Mouse (Mus musculus) midbrain, embryonic 14.5 days (tissue): ENCODE measurements around the gene Stub1. TPM values are rescaled to one million over a fixed set of nuclear protein-coding genes. Genes with fewer than 3 reads are reported as not detected.
A peak's percentile ranks its signal among the peaks of the same experiment; 100 is the strongest.

ENCODE experiments used
- ATAC-seq: fragments of 200-750 bp; cut with Nextera tagmentation; 2 replicates; pipeline ENCODE4 v1.8.0; 2017; ENCODE audit warnings: moderate number of reproducible peaks, moderate library complexity; ENCODE audit not compliant: low FRiP score, low TSS enrichment
- DNase-seq: peaks from one replicate; pipeline ENCODE4 v3.0.0-alpha.2; 2015
- H3K27ac ChIP-seq: fragments of 300-500 bp; sonication (generic); replicated peaks from 2 replicates; pipeline ENCODE4 v1.5.1; 2014; ENCODE audit warnings: mild to moderate bottlenecking, low read depth, low read length, moderate library complexity
- H3K27me3 ChIP-seq: fragments of 300-500 bp; sonication (generic); 2 replicates; pipeline ENCODE4 v1.6.1; 2014; ENCODE audit warnings: low read length, control low read depth, mixed read lengths; ENCODE audit not compliant: control insufficient read depth, insufficient read depth
- H3K36me3 ChIP-seq: fragments of 300-500 bp; sonication (generic); 2 replicates; pipeline ENCODE4 v1.6.1; 2014; ENCODE audit warnings: low read length, control low read depth; ENCODE audit not compliant: control insufficient read depth, insufficient read depth
- H3K4me1 ChIP-seq: fragments of 300-500 bp; sonication (generic); 2 replicates; pipeline ENCODE4 v1.6.1; 2014; ENCODE audit warnings: mild to moderate bottlenecking, antibody characterized with exemption, low read length, control low read depth; ENCODE audit not compliant: control insufficient read depth, insufficient read depth
- H3K4me2 ChIP-seq: fragments of 300-500 bp; sonication (generic); 2 replicates; pipeline ENCODE4 v1.6.1; 2014; ENCODE audit warnings: mild to moderate bottlenecking, low read length, moderate library complexity
- H3K4me3 ChIP-seq: fragments of 300-500 bp; sonication (generic); replicated peaks from 2 replicates; pipeline ENCODE4 v1.5.1; 2014; ENCODE audit warnings: low read depth, low read length
- H3K9ac ChIP-seq: fragments of 300-500 bp; sonication (generic); replicated peaks from 2 replicates; pipeline ENCODE4 v1.6.1; 2014; ENCODE audit warnings: mild to moderate bottlenecking, low read length, moderate library complexity
- H3K9me3 ChIP-seq: fragments of 300-500 bp; sonication (generic); 2 replicates; pipeline ENCODE4 v1.6.1; 2016; ENCODE audit warnings: low read length, control low read depth, mixed read lengths; ENCODE audit not compliant: control insufficient read depth
- WGBS: fragments of 180-500 bp; shearing (Covaris S2); extraction: QIAGEN DNeasy Blood & Tissue Kit; methylation state at CpG from one replicate; pipeline ENCODE4 v1.1.7; 2014; 5-methylcytosine and 5-hydroxymethylcytosine counted together
- polyA plus RNA-seq: library from polyadenylated mRNA; unstranded; fragments of >200 nt; fragmentation: Nextera tagmentation; extraction: Ambion mirVana; gene quantifications from 2 replicates; pipeline ENCODE4 v1.2.1, GENCODE M21; 2014

Stub1 gene
- polyA plus RNA-seq, 1 experiment from 2014 or later = 310 TPM

DNA sequence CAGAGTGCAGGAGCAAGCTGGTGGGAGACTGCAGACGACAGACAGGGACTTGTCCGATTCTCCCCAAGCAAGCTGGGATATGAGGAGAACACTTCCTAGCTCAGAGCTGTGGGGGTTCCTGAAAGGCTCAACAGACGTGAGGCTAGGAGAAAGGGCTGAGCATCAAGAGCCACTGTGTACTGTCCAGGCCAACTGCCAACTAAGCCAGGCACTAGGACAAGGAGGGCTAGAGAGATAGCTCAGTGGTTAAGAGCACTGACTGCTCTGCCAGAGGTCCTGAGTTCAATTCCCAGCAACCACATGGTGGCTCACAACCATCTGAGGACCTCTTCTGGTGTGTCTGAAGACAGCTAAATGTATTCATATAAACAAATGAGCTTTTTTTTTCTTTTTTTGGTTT, 9.3 kb upstream of the Stub1 start:
- DNase-seq (no peak), ATAC-seq (no peak)
- Histone ChIP-seq H3K9me3 (no peaks in the 10 kb centered on the region), H3K27me3 (no peaks in the 10 kb centered on the region), H3K27ac (no peak overlapping the region), H3K9ac (no peak overlapping the region), H3K4me3 (no peak overlapping the region), H3K4me1 (peaks cover 20% of the 10 kb centered on the region), H3K36me3 (peaks cover 55% of the 10 kb centered on the region), H3K4me2 (no peak overlapping the region)
- 87% methylated on average over 3 of the region's 3 CpGs for WGBS

DNA sequence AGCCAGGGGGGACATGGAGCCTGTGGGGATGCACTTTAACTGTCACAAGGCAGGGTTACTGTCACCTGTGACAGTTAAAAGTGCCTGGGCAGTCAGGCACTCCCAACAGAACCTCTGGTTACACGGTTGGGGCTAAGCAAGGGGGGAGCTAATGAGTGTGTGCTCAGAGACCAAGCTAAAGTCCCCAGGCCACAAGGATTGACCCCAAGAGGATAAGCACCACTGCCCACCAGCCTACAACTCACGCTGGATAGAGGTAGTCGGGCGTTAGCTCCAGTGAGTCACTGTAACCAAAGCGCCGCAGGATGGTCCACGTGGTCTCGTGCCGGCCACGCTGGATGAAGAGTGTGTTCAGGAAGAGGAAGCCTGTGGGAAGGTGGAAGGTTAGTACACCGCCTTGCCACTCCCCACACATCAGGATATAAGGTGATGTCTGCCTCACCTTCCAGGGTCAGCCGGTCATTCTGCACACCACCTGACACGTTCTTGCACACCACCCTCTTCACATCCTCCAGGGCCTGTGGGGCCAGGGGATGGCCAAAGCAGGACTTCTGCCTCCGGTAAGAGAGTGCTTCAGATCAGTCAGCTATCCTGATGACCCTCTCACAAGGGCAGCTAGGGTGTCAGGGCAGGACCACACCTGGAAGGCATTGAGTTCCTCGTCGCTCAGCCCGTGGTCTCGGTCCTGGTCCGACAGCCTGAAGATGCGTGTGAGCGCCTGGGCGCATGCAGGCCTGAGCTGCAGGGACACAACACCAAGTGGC, 8.1 kb upstream of the Stub1 start, which contains the start of gene Gm20683:
TSS of gene Gm20683 (minus strand) at position 647 of the 764 bp plus-strand sequence.
- 95% methylated on average over 22 of the region's 22 CpGs for WGBS
- Histone ChIP-seq H3K36me3 (peaks cover 50% of the 10 kb centered on the region), H3K4me1 (peaks cover 32% of the 10 kb centered on the region), H3K27ac (no peak within 1 kb of the TSS), H3K4me3 (no peak within 1 kb of the TSS), H3K9ac (no peak within 1 kb of the TSS), H3K27me3 (no peaks in the 10 kb centered on the region), H3K9me3 (no peaks in the 10 kb centered on the region), H3K4me2 (no peak within 1 kb of the TSS)
- DNase-seq (no peak), ATAC-seq (no peak)

DNA sequence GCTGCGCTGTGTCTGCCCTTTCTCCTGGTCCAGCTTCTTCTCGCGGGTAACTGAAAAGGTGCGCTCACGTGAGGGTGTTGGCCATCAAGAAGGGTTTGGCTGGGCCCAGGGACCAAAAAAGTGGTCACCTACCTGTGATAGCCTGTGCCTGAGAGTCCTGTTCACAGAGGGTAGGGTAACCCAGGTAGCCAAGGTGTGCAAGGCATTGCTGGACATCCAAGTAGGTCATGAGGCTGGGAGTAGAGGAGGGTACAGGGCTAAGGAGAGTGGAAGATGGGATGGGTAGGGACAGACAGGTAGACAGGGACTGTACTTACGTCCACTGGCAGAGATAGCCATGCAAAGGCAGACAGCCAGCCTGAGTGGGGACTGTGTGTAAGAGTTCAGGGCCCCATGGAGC, 7.3 kb upstream of the Stub1 start:
- Histone ChIP-seq H3K4me2 (no peak overlapping the region), H3K36me3 (peaks cover 47% of the 10 kb centered on the region), H3K9ac (no peak overlapping the region), H3K9me3 (no peaks in the 10 kb centered on the region), H3K27ac (no peak overlapping the region), H3K27me3 (no peaks in the 10 kb centered on the region), H3K4me1 (peaks cover 40% of the 10 kb centered on the region), H3K4me3 (no peak overlapping the region)
- DNase-seq (no peak), ATAC-seq (no peak)
- WGBS = 97% methylated on average over 6 of the region's 6 CpGs

DNA sequence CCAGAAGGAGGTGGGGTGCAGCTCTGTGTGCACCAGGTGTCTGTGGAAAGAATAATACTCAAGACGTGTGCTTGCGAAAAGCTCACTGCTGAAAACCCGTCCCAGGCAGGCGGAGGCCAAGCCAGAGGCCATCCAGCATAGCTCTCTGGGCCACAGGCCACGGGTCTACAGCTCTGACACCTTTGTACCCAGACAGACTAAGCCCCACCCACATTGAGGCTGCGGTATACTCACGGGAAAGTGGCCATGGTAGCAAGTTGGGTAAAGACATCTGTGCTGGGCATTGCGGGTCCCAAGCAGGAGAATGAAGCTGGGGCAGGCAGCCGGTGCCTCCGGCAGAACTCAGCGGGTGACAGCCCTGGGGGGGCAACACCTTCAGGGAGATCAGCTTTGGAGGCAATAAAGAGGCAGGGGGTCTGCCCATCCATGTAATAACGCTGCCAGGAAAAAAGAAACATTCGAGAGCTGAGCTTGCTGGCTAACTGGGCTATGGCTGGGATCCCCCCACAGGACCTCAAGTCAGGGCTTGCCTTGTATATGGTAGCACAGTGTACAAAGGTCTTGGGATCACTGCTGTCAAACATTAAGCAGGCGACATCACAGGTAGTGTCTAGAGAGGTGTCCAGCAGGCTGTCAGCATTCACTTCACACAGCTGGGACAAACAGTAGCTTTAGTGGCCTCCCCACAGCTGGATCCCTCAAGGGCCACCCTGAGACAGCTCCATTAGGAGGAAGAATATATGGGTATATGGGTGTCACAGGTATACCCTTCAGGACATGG, 6.4 kb upstream of the Stub1 start:
- Histone ChIP-seq H3K4me2 (no peak overlapping the region), H3K9ac (no peak overlapping the region), H3K9me3 (no peaks in the 10 kb centered on the region), H3K4me1 (peaks cover 45% of the 10 kb centered on the region), H3K27me3 (no peaks in the 10 kb centered on the region), H3K27ac (no peak overlapping the region), H3K36me3 (peaks cover 51% of the 10 kb centered on the region), H3K4me3 (no peak overlapping the region)
- WGBS = 85% methylated on average over 14 of the region's 14 CpGs
- ATAC-seq (no peak), DNase-seq (no peak)

DNA sequence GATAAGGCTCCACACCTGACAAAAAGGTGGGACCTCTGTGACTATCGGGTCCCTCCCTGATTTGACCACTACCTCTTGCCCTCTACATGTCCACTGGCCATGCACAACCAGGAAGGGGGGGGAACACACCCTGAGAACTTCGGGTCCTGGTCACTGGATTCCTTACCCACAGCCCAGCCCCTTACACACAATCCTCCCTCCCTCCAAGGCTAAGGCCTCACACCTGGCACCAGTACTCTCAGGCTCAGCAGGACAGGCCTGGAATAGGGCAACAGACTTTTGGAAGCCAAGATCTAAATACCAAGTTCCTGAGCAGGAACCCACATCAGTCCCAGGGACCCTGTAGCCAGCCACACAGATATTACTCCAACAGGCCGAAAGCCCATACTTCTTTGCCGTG, 5.7 kb upstream of the Stub1 start:
- ATAC-seq (no peak), DNase-seq (no peak)
- no peaks in the 10 kb centered on the region for H3K9me3 ChIP-seq
- H3K36me3 ChIP-seq = peaks cover 53% of the 10 kb centered on the region
- H3K4me2 ChIP-seq = no peak overlapping the region
- no peak overlapping the region for H3K9ac ChIP-seq
- WGBS = 93% methylated on average over 4 of the region's 4 CpGs
- no peaks in the 10 kb centered on the region for H3K27me3 ChIP-seq
- no peak overlapping the region for H3K27ac ChIP-seq
- no peak overlapping the region for H3K4me3 ChIP-seq
- H3K4me1 ChIP-seq = peaks cover 51% of the 10 kb centered on the region

DNA sequence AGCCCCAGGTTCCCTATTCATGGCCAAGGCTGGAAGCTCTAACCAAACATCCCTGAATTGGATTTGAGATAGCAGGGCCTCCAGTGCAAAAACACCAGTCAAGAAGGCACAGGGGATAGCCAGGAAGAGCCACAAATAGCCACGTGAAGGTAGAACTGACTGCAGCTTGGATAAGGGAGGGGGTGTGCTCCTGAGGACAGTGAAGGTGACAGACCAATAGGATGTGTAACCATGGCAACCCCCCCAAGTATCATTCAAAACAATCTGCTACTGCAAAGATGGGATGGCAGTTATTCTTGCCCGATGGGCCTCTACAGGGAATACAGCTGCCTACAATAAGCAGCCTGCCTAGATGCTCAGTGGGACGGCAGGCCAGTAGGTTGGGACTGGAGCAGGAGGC, 4.3 kb upstream of the Stub1 start:
- Histone ChIP-seq H3K4me1 (peaks cover 46% of the 10 kb centered on the region), H3K9me3 (no peaks in the 10 kb centered on the region), H3K4me3 (no peak overlapping the region), H3K27me3 (no peaks in the 10 kb centered on the region), H3K4me2 (peak overlapping the region; percentile 75), H3K27ac (peak overlapping the region; percentile 84), H3K9ac (peak overlapping the region; percentile 78; the same call in 1 of the 2 replicates), H3K36me3 (peaks cover 51% of the 10 kb centered on the region)
- peak; percentile 57 for DNase-seq
- 13% methylated on average over 3 of the region's 3 CpGs for WGBS
- ATAC-seq = no peak

DNA sequence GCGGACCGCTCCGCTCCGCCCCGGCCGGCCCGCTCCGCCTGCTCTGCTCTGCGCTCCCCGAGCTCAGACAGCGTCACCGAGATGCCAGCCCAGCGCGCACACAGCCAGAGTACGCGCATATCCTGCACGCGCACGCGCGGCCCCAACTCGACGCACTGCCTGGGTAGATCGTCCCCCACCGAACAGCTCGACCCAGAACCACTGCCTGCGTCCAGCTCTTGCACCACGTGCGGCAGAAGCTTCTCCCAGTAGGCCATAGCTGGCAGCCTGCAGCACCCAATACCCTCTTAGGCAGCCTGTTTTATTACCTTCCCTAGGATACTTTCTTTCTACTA, 3.8 kb upstream of the Stub1 start, which contains the start of gene Rhbdl1:
TSS of gene Rhbdl1 (minus strand) at position 220 of the 335 bp plus-strand sequence.
- peaks cover 46% of the 10 kb centered on the region for H3K36me3 ChIP-seq

DNA sequence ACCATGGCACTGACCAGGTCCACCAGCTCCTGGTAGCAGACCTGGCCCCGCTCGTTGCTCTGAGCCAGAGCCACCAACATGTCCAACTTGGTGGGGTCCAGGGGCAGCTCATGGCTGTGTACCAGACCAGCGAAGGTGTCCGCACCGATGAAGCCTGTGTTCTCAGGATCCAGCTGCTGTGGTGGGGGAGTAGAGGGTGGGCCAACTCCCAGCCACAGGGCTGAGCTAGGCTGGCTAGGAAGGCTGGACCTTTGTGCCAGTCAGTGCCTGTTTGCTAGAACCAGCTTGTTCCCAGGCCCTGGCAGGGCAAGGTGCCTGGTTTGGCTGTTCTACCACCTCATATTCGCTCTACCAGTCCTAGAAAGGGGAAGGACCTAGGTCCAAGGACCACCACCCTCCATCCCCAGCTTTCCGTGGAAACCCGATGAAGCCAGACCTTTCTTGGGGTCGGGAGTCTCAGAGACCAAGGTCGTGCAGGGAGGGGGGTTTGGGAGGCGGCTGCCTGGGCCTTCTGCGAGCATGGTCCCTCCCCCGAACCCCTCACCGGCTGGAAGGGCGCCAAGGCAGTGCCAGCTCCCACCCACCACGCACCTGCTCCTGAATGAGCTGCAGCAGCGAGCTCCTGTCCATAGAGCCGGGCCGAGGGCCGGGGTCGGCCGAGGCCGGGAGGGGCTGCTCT, 3.3 kb upstream of the Stub1 start:
- ATAC-seq (no peak), DNase-seq (no peak)
- Histone ChIP-seq H3K4me2 (peak overlapping the region; percentile 75), H3K4me3 (peak overlapping the region; percentile 47), H3K27ac (peak overlapping the region; percentile 84), H3K4me1 (peaks cover 54% of the 10 kb centered on the region), H3K36me3 (peaks cover 43% of the 10 kb centered on the region), H3K27me3 (no peaks in the 10 kb centered on the region), H3K9me3 (no peaks in the 10 kb centered on the region), H3K9ac (peak overlapping the region; percentile 78)
- WGBS = 24% methylated on average over 23 of the region's 23 CpGs

More for the DNA sequence above, 3.8 kb upstream of the Stub1 start, which contains the start of gene Rhbdl1:
- Histone ChIP-seq H3K9ac (peak within 1 kb of the TSS; percentile 78), H3K27ac (peak within 1 kb of the TSS; percentile 84), H3K4me1 (peaks cover 49% of the 10 kb centered on the region), H3K27me3 (no peaks in the 10 kb centered on the region), H3K9me3 (no peaks in the 10 kb centered on the region), H3K4me3 (peak within 1 kb of the TSS; percentile 47), H3K4me2 (peak within 1 kb of the TSS; percentile 75)
- peak; percentile 26; the same call in 1 of the 2 replicates for ATAC-seq
- DNase-seq = peak; percentile 89
- 2% methylated on average over 29 of the region's 29 CpGs for WGBS
